Mouse (Mus musculus) ES-E14 (cell line): ENCODE results near the gene Tns3. TPM values are rescaled to one million over a fixed set of nuclear protein-coding genes. Genes with fewer than 3 reads are reported as not detected.

Source experiments
- DNase-seq: peaks from one replicate; pipeline ENCODE4 v3.0.0-alpha.2; 2013; ENCODE audit warnings: low read depth, low spot score
- H3K27ac ChIP-seq: 2 replicates; pipeline ENCODE4 v1.5.1; 2012; ENCODE audit warnings: low read depth, mild to moderate bottlenecking, low read length, moderate library complexity, mixed read lengths; ENCODE audit not compliant: poor library complexity, insufficient read depth, severe bottlenecking
- H3K36me3 ChIP-seq: 2 replicates; pipeline ENCODE4 v1.6.1; 2012; ENCODE audit warnings: mild to moderate bottlenecking, low read length, moderate library complexity, mixed read lengths; ENCODE audit not compliant: control insufficient read depth, poor library complexity, insufficient read depth, severe bottlenecking
- H3K4me1 ChIP-seq, 2 experiments: fragments of 150-350 bp in 1 of 2; sonication (generic) in 1 of 2; 2 replicates each; pipeline ENCODE4 v1.6.1; 2012; ENCODE audit warnings: low read length in 2 of 2, mild to moderate bottlenecking in 1 of 2, mixed read lengths in 1 of 2; ENCODE audit not compliant: control insufficient read depth in 2 of 2, insufficient read depth in 2 of 2, poor library complexity in 1 of 2
- H3K4me3 ChIP-seq, 2 experiments: fragments of 150-350 bp in 1 of 2; sonication (generic) in 1 of 2; 2 replicates each; pipeline ENCODE4 v1.5.1; 2012; ENCODE audit warnings: low read length in 2 of 2, low read depth in 1 of 2, mild to moderate bottlenecking in 1 of 2, mixed read lengths in 1 of 2; ENCODE audit not compliant: insufficient read depth in 1 of 2, poor library complexity in 1 of 2, severe bottlenecking in 1 of 2
- H3K9ac ChIP-seq: 2 replicates; pipeline ENCODE4 v1.6.1; 2012; ENCODE audit warnings: low read depth, mild to moderate bottlenecking, low read length, mixed read lengths; ENCODE audit not compliant: poor library complexity, insufficient read depth, severe bottlenecking
- H3K9me3 ChIP-seq: fragments of 150-350 bp; sonication (generic); 2 replicates; pipeline ENCODE4 v1.6.1; 2012; ENCODE audit warnings: low read depth, mild to moderate bottlenecking, low read length; ENCODE audit not compliant: control insufficient read depth, insufficient read depth
- CHD2 ChIP-seq: IDR thresholded peaks from 2 replicates; pipeline ENCODE4 v1.6.1; 2014; ENCODE audit warnings: mild to moderate bottlenecking, low read depth, low read length, inconsistent platforms
- HCFC1 ChIP-seq: IDR thresholded peaks from 2 replicates; pipeline ENCODE4 v1.6.1; 2012; ENCODE audit warnings: low read length, inconsistent platforms, borderline replicate concordance; ENCODE audit not compliant: insufficient read depth
- MAFK ChIP-seq: IDR thresholded peaks from 2 replicates; pipeline ENCODE4 v1.6.1; 2014; ENCODE audit warnings: mild to moderate bottlenecking, low read depth, low read length, inconsistent platforms; ENCODE audit not compliant: insufficient read depth
- ZC3H11A ChIP-seq: IDR thresholded peaks from 2 replicates; pipeline ENCODE4 v1.6.1; 2012; ENCODE audit warnings: low read depth, mild to moderate bottlenecking, inconsistent platforms, low read length, borderline replicate concordance
- ZNF384 ChIP-seq: IDR thresholded peaks from 2 replicates; pipeline ENCODE4 v1.6.1; 2012; ENCODE audit warnings: low read depth, low read length, inconsistent platforms
- in situ Hi-C, 2 experiments: fragments of 600-800 bp; cut with MboI; formaldehyde crosslinking; loops; one replicate each; pipeline ENCODE4 v1.15.1; 2025; ENCODE audit warnings: low sequenced_read_pairs in 2 of 2, inconsistent platforms in 1 of 2; ENCODE audit not compliant: unreplicated experiment in 2 of 2
- total RNA-seq: library from RNA; depleted of rRNA; stranded (reverse); fragments of 300-350 nt; gene quantifications from 2 replicates; pipeline ENCODE4 v1.2.3, GENCODE M21; 2012

The Tns3 gene
- total RNA-seq, 1 experiment = 111 TPM

DNA sequence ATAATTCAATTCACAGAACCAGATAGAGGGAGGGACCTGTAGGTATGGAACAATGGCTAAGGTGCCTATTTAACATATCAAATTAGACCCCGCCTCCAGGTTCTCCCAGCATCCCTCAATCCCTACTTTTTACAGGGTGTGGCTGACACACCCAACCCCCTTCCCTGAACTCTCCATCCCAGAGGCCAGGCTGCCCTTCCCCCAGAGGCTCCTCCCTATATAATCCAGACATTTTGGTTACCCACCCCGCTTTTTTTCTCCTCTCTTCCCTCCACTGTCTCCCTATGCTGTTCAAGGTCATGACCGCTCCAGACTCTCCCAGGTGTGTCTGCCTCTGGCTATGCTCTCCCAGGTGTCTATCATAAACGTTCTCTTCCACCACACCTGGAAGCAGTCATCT, 7.4 kb upstream of the Tns3 start:
- peak overlapping the region; percentile 41; the same call in 1 of the 2 replicates for H3K27ac ChIP-seq

DNA sequence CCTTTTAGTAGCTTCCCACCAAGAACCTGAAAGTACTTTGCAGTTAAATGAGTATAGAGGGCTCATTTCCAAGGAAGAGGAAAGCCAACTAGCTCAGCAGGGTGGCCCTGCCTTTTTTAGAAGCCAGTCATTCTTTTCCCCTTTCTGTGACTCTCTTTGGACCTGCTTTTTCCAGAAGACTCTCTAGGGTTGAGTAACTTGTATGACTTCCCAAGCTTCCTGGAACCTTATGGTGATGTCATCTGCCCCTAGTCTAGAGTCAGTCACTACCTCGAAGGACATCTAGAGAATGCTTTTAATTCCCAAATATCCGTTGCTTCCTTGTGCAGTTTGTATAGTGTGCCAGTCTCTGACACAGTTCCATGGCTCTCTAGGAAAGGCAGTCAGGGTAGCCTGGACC, 4.8 kb upstream of the Tns3 start:
- DNase-seq = no peak
- H3K9me3 ChIP-seq = no peaks in the 10 kb centered on the region
- in situ Hi-C loops = no loop called here
- no peak overlapping the region for H3K4me3 ChIP-seq
- no peaks in the 10 kb centered on the region for H3K36me3 ChIP-seq
- H3K9ac ChIP-seq = no peak overlapping the region
- H3K27ac ChIP-seq = no peak overlapping the region
- peaks cover 13 to 28% of the 10 kb centered on the region in 2 experiments for H3K4me1 ChIP-seq
- TF ChIP-seq HCFC1 = no peak
- TF ChIP-seq ZC3H11A = no peak
- no peak for TF ChIP-seq CHD2
- TF ChIP-seq ZNF384 = no peak
- TF ChIP-seq MAFK = no peak

More for the DNA sequence above, 7.4 kb upstream of the Tns3 start:
- no peak for TF ChIP-seq ZC3H11A
- TF ChIP-seq CHD2 = peak; percentile 26; the same call in 1 of the 2 replicates
- no peak for TF ChIP-seq MAFK
- peak; percentile 53; the same call in 1 of the 2 replicates for TF ChIP-seq ZNF384
- TF ChIP-seq HCFC1 = no peak
- DNase-seq = peak; percentile 65
- no peak overlapping the region for H3K4me3 ChIP-seq
- H3K9me3 ChIP-seq = no peaks in the 10 kb centered on the region
- in situ Hi-C loops = no loop called here
- no peaks in the 10 kb centered on the region for H3K36me3 ChIP-seq
- H3K4me1 ChIP-seq = peaks cover 9 to 17% of the 10 kb centered on the region in 2 experiments
- no peak overlapping the region for H3K9ac ChIP-seq

DNA sequence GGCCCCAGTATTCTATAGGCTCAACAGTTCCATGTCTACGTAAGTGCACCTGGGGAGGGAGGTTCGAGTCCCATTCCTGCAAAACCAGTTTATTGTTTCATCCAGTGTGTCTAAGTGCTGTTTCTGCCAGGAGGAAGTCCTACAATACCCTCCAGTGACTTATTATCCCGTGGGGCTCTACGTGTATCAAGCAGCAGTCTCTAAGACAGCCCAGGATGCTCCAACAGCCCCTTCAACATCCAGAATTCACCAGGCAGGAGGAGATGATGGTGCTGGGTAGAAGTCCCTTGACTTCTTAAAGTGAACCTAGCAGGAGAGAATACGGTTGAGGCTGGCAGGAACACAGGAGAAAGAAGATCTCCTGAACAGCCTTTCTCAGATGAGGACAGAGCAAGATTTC, 462 bp upstream of the Tns3 start:
- H3K4me1 ChIP-seq = peaks cover 14 to 26% of the 10 kb centered on the region in 2 experiments
- TF ChIP-seq HCFC1 = no peak
- TF ChIP-seq ZNF384 = no peak
- no peak for TF ChIP-seq MAFK
- TF ChIP-seq ZC3H11A = no peak
- TF ChIP-seq CHD2 = no peak
- H3K9ac ChIP-seq = peak overlapping the region; percentile 80
- 0 out of 2 replicates have a peak overlapping the region, but pooled peaks have one; percentile 2 for H3K27ac ChIP-seq
- no peaks in the 10 kb centered on the region for H3K9me3 ChIP-seq
- H3K36me3 ChIP-seq = peaks cover 6% of the 10 kb centered on the region; the same call in 1 of the 2 replicates
- DNase-seq = no peak
- H3K4me3 ChIP-seq = peak overlapping the region; percentile 69 to 81
- in situ Hi-C loops = no loop called here

DNA sequence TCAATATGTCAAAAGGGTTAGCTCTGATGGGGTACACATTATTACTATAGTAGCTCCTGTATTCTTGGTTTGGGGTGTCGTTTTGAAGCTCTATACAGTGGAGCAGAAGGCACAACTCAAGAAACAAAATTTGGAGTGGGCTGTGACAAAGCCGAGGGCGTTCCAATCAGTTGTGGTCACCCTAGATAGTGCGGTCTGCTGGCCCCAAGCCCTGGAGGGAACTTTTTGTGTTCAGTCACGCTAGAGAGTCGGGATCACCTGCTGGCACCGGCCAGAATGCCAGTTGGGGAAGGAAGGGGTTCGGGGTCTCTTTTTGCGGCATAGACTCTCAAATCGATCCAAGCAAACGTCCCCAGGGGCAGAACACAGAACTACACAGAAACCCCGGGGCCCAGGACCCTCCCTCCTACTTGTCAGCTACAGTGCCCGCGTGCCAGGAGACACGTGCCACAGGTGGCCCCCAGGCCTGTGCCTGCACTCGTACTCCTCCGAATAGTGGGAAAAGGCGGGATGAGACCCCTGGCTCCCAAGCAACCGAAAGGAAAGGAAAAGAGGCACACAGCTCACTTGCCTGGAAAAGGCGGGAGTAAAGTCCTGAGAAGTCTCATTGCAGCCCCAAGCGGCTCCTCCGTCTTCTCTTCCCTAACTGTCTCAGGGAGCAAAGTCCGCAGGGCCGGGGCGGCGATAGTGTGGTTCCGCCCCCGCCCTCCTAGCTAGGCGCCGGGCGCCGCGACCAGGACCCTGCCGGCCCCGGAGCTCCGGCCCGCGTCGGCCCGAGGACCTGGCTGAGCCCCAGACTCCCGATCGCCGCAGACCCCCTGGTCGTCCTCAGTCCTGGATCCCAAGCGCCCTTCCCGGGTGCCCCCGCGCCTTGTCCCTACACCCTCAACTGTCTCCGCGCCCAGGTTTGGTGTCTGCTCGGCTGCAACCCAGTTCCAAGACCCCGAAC, 617 bp downstream of the Tns3 start:
- no peaks in the 10 kb centered on the region for H3K9me3 ChIP-seq
- no peak for DNase-seq
- in situ Hi-C loops = no loop called here

More for the DNA sequence above, 617 bp downstream of the Tns3 start:
- no peak for TF ChIP-seq ZNF384
- no peak for TF ChIP-seq ZC3H11A
- no peak for TF ChIP-seq CHD2
- TF ChIP-seq MAFK = no peak
- TF ChIP-seq HCFC1 = no peak
- peak overlapping the region; percentile 69 to 81 for H3K4me3 ChIP-seq
- peaks cover 6% of the 10 kb centered on the region; the same call in 1 of the 2 replicates for H3K36me3 ChIP-seq
- peaks cover 19 to 28% of the 10 kb centered on the region in 2 experiments for H3K4me1 ChIP-seq
- peak overlapping the region; percentile 2; the same call in 1 of the 2 replicates for H3K27ac ChIP-seq
- peak overlapping the region; percentile 80 for H3K9ac ChIP-seq
